Mouse (Mus musculus) lung, embryonic 15.5 days (tissue): ENCODE results near the gene Vmn1r75. TPM values are rescaled to one million over a fixed set of nuclear protein-coding genes. Genes with fewer than 3 reads are reported as not detected.

Source experiments
- ATAC-seq: fragments of 200-750 bp; cut with Nextera tagmentation; 2 replicates; pipeline ENCODE4 v1.8.0; 2017; ENCODE audit warnings: moderate number of reproducible peaks, borderline replicate concordance; ENCODE audit not compliant: low FRiP score, low TSS enrichment; ENCODE audit errors: extremely low read depth
- H3K27ac ChIP-seq: fragments of 300-500 bp; sonication (generic); 2 replicates; pipeline ENCODE4 v1.5.1; 2015; ENCODE audit warnings: moderate library complexity, mild to moderate bottlenecking, inconsistent platforms
- H3K27me3 ChIP-seq: fragments of 300-500 bp; sonication (generic); 2 replicates; pipeline ENCODE4 v1.6.1; 2015; ENCODE audit warnings: inconsistent platforms
- H3K36me3 ChIP-seq: fragments of 300-500 bp; sonication (generic); 2 replicates; pipeline ENCODE4 v1.6.1; 2015; ENCODE audit warnings: inconsistent platforms
- H3K4me1 ChIP-seq: fragments of 300-500 bp; sonication (generic); 2 replicates; pipeline ENCODE4 v1.6.1; 2015; ENCODE audit warnings: inconsistent platforms
- H3K4me2 ChIP-seq: fragments of 300-500 bp; sonication (generic); 2 replicates; pipeline ENCODE4 v1.6.1; 2015; ENCODE audit warnings: inconsistent platforms, mild to moderate bottlenecking, moderate library complexity
- H3K4me3 ChIP-seq: fragments of 300-500 bp; sonication (generic); 2 replicates; pipeline ENCODE4 v1.5.1; 2015; ENCODE audit warnings: mild to moderate bottlenecking, inconsistent platforms
- H3K9ac ChIP-seq: fragments of 300-500 bp; sonication (generic); 2 replicates; pipeline ENCODE4 v1.6.1; 2015; ENCODE audit warnings: inconsistent platforms
- H3K9me3 ChIP-seq: fragments of 300-500 bp; sonication (generic); 2 replicates; pipeline ENCODE4 v1.6.1; 2016; ENCODE audit warnings: inconsistent platforms
- WGBS: fragments of 180-500 bp; shearing (Covaris S2); methylation state at CpG from one replicate; pipeline ENCODE4 v1.1.7; 2015; 5-methylcytosine and 5-hydroxymethylcytosine counted together
- polyA plus RNA-seq: library from polyadenylated mRNA; unstranded; fragments of >200 nt; fragmentation: Nextera tagmentation; extraction: Ambion mirVana; gene quantifications from 2 replicates; pipeline ENCODE4 v1.2.1, GENCODE M21; 2015

The Vmn1r75 gene
- not detected in 2 replicates for polyA plus RNA-seq

GRCm38 (mm10) chr7:11874330-11874729 lies at the start of gene Vmn1r75:
Gene Vmn1r75, plus strand, starts transcription at chr7:11874630.
- ATAC-seq = no peak
- Histone ChIP-seq H3K9ac (no peak within 1 kb of the TSS), H3K36me3 (no peaks in the 10 kb centered on the region)

GRCm38 (mm10) chr7:11833680-11834079 lies 40.8 kb upstream of the Vmn1r75 start, which contains the start of gene Vmn1r74:
Gene Vmn1r74, plus strand, starts transcription at chr7:11833980.
- Histone ChIP-seq H3K27ac (no peak within 1 kb of the TSS), H3K36me3 (no peaks in the 10 kb centered on the region), H3K4me2 (no peak within 1 kb of the TSS), H3K27me3 (no peaks in the 10 kb centered on the region), H3K4me3 (no peak within 1 kb of the TSS), H3K9me3 (no peaks in the 10 kb centered on the region), H3K9ac (no peak within 1 kb of the TSS), H3K4me1 (no peaks in the 10 kb centered on the region)
- WGBS = 79% methylated on average over 2 of the region's 2 CpGs
- ATAC-seq = no peak

More at GRCm38 (mm10) chr7:11874330-11874729, at the start of gene Vmn1r75:
- no peaks in the 10 kb centered on the region for H3K9me3 ChIP-seq
- H3K4me1 ChIP-seq = no peaks in the 10 kb centered on the region
- no peaks in the 10 kb centered on the region for H3K27me3 ChIP-seq
- H3K4me2 ChIP-seq = no peak within 1 kb of the TSS
- H3K4me3 ChIP-seq = no peak within 1 kb of the TSS
- no peak within 1 kb of the TSS for H3K27ac ChIP-seq

Other genes with a start within 250 kb of the Vmn1r75 start
- not detected in 2 replicates for gene Vmn1r72, start 194.5 kb upstream of the Vmn1r75 start, polyA plus RNA-seq
- gene Vmn1r73, start 144.4 kb upstream of the Vmn1r75 start, polyA plus RNA-seq = not detected in 2 replicates
- gene Vmn1r74, start 40.6 kb upstream of the Vmn1r75 start, polyA plus RNA-seq = not detected in 2 replicates
- not detected in 2 replicates for gene Vmn1r76, start 63.6 kb downstream of the Vmn1r75 start, polyA plus RNA-seq
- not detected in 2 replicates for gene Vmn1r77, start 162.1 kb downstream of the Vmn1r75 start, polyA plus RNA-seq